Mouse (Mus musculus) heart, adult 2 months (tissue): ENCODE data around the gene Gimap9. TPM values are rescaled to one million over a fixed set of nuclear protein-coding genes. Genes with fewer than 3 reads are reported as not detected.
A peak's percentile ranks its signal among the peaks of the same experiment; 100 is the strongest.

Experiments used
- DNase-seq, 2 experiments: peaks; one replicate each; pipeline ENCODE4 v3.0.0; 2021
- H3K27ac ChIP-seq: fragments of 200-600 bp; 2 replicates; pipeline ENCODE4 v1.8.1; 2022
- H3K27me3 ChIP-seq: fragments of 200-500 bp; 2 replicates; pipeline ENCODE4 v1.6.1; 2012; ENCODE audit warnings: mild to moderate bottlenecking, low read length, inconsistent platforms, mixed read lengths; ENCODE audit not compliant: control insufficient read depth, insufficient read depth
- H3K36me3 ChIP-seq: fragments of 200-500 bp; 2 replicates; pipeline ENCODE4 v1.6.1; 2012; ENCODE audit warnings: low read length, inconsistent platforms; ENCODE audit not compliant: control insufficient read depth, insufficient read depth
- H3K4me1 ChIP-seq: fragments of 200-500 bp; 2 replicates; pipeline ENCODE4 v1.6.1; 2011; ENCODE audit warnings: low read length; ENCODE audit not compliant: control insufficient read depth, insufficient read depth
- H3K4me3 ChIP-seq: fragments of 200-600 bp; 2 replicates; pipeline ENCODE4 v1.8.1; 2022
- H3K79me2 ChIP-seq: fragments of 200-500 bp; replicated peaks from 2 replicates; pipeline ENCODE4 v1.6.1; 2012; ENCODE audit warnings: mild to moderate bottlenecking, inconsistent platforms, low read length, moderate library complexity, mixed read lengths; ENCODE audit not compliant: control insufficient read depth, insufficient read depth
- H3K9ac ChIP-seq: fragments of 200-500 bp; 2 replicates; pipeline ENCODE4 v1.6.1; 2012; ENCODE audit warnings: low read depth, mild to moderate bottlenecking, control low read depth, inconsistent platforms, low read length, mixed read lengths
- CTCF ChIP-seq: fragments of 200-600 bp; IDR thresholded peaks from 2 replicates; pipeline ENCODE4 v1.8.1; 2022; ENCODE audit warnings: antibody characterized with exemption, mild to moderate bottlenecking, moderate library complexity
- EP300 ChIP-seq: fragments of 200-500 bp; IDR thresholded peaks from 2 replicates; pipeline ENCODE4 v1.6.1; 2011; ENCODE audit warnings: low read depth, low read length, control low read depth; ENCODE audit not compliant: insufficient read depth
- POLR2A ChIP-seq: fragments of 200-500 bp; IDR thresholded peaks from 2 replicates; pipeline ENCODE4 v1.6.1; 2011; ENCODE audit warnings: mild to moderate bottlenecking, low read depth, low read length, control low read depth; ENCODE audit not compliant: insufficient read depth
- WGBS: fragments of 180-500 bp; shearing (Covaris S2); methylation state at CpG from one replicate; pipeline ENCODE4 v1.1.7; 2018; 5-methylcytosine and 5-hydroxymethylcytosine counted together
- intact Hi-C: fragments of 180-260 bp; cut with DNase I; formaldehyde crosslinking; loops from one replicate; pipeline ENCODE4 v1.15.1; 2025
- polyA plus RNA-seq: library from polyadenylated mRNA; depleted of rRNA; stranded (reverse); fragments of >200 nt; gene quantifications from 2 replicates; pipeline ENCODE4 v1.2.3, GENCODE M21; 2012
- total RNA-seq, 2 experiments: library from RNA; stranded (reverse); gene quantifications; 2 replicates each; pipeline ENCODE4 v1.2.3; 2021

Gene Gimap9
- total and polyA plus RNA-seq, 3 experiments = 1.8 to 3.4 (median 3.1) TPM

DNA sequence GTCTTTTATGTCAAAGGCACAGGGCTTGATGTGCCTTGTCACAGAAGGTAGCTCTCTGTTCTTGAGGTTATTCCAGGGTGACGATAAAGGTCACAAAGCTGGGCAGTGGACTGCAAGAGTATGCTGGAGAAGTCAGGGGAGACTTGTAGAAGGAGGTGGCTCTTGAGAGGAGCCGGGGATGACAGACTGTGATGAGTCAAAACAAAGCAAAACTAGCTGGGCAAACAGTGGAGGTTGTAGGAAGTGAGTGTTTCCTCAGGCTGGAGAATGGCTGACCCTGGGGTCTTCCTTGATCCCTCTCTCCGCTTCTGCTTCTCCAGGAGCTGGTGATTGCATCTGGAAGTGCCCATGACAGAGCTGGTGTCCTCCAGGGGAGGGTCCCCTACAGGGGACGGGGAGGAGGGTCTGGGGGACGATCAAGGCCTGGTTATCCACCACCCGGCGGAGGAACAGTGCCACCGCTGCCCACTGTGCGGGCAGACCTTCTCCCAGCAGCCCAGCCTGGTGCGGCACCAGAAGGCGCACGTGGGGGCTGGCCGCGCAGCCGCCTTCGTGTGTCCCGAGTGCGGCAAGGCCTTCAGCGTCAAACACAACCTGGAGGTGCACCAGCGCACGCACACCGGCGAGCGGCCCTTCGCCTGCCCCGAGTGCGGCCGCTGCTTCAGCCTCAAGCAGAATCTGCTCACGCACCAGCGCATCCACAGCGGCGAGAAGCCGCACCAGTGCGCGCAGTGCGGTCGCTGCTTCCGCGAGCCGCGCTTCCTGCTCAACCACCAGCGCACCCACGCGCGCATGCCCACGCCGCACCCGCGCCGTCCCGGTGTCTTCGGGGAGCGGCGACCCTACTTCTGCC is 46.9 kb upstream of the Gimap9 start:
- TF ChIP-seq POLR2A (no peak), CTCF (no peak), EP300 (no peak)

DNA sequence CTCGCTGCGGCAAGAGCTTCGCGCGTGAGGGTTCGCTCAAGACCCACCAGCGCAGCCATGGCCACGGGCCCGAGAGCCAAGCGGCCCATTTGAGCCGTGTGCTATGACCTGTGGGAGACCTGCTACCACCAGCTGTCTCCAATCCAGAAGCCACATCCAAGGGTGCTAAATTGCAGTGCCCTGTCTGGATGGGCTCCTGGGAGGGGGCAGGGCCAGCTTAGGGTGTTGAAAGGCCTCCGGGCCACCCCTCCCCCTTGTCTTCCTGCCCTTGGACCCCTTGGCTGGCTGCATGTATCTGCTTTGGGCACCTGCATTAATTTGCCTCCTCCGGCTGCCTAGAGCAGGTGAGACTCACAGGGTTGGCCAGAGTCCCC is 46.3 kb upstream of the Gimap9 start:
- H3K27me3 ChIP-seq = no peaks in the 10 kb centered on the region
- DNase-seq = no peak
- peak overlapping the region; percentile 56 for H3K9ac ChIP-seq
- H3K27ac ChIP-seq = no peak overlapping the region
- intact Hi-C loops = no loop called here
- TF ChIP-seq EP300 (no peak), POLR2A (no peak), CTCF (no peak)
- H3K4me1 ChIP-seq = no peaks in the 10 kb centered on the region
- H3K36me3 ChIP-seq = no peaks in the 10 kb centered on the region
- H3K4me3 ChIP-seq = peak overlapping the region; percentile 44
- no peaks in the 10 kb centered on the region for H3K79me2 ChIP-seq
- WGBS = 12% methylated on average over 13 of the region's 13 CpGs

More for the DNA sequence above, 46.9 kb upstream of the Gimap9 start:
- H3K4me3 ChIP-seq = peak overlapping the region; percentile 44
- H3K27me3 ChIP-seq = no peaks in the 10 kb centered on the region
- H3K9ac ChIP-seq = peak overlapping the region; percentile 56
- no peaks in the 10 kb centered on the region for H3K36me3 ChIP-seq
- no peaks in the 10 kb centered on the region for H3K4me1 ChIP-seq
- H3K79me2 ChIP-seq = no peaks in the 10 kb centered on the region
- intact Hi-C loops = no loop called here
- peak; percentile 21 to 33 for DNase-seq
- WGBS = 9% methylated on average over 54 of the region's 54 CpGs
- H3K27ac ChIP-seq = no peak overlapping the region

DNA sequence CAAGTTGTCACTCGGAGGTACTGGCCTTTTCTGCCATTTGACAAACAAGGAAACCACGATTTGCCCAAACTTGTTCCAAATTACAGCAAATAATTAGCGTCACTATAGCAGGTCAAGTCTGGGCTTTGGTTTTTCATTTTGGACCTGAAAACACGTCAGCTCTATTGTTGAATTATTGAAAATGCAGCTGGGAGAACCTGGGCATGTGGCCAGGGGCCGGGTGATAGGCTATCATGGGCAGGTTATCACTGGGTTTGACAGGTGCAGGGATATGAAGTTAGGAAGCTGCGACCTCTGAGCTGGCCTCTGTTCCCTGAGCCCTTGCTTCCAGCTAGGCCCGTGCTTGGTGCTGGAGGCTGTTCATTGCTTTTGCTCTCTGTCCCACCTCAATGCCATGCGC is 45.1 kb upstream of the Gimap9 start:
- no peak for TF ChIP-seq POLR2A
- TF ChIP-seq CTCF = no peak
- TF ChIP-seq EP300 = no peak
- Histone ChIP-seq H3K79me2 (no peaks in the 10 kb centered on the region), H3K9ac (no peak overlapping the region), H3K27me3 (no peaks in the 10 kb centered on the region), H3K4me1 (no peaks in the 10 kb centered on the region), H3K4me3 (no peak overlapping the region), H3K36me3 (no peaks in the 10 kb centered on the region), H3K27ac (no peak overlapping the region)
- 67% methylated on average over 8 of the region's 8 CpGs for WGBS
- DNase-seq = peak in 1 of 2 experiments; percentile 12
- intact Hi-C loops = no loop called here

DNA sequence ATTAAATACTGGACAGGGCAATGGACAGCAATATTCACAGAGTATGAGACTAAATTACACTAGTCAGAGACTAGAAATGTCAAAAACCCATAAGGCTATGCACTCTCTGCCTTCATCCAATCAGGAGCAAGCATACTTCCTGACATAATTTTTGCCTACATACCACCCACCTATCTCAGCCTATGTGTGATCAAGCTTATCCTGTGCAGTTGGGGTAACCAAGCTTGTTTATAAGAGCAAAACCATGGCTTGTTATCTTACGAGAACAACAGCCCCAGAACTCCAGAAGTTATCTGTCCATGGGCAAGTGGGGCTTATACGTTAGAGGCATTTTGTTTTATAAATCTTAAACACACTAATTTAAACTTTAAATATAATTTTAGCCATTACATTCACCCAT is 40.8 kb upstream of the Gimap9 start:
- intact Hi-C loops = no loop called here
- H3K4me1 ChIP-seq = no peaks in the 10 kb centered on the region
- TF ChIP-seq EP300 (no peak), POLR2A (no peak), CTCF (no peak)
- no peaks in the 10 kb centered on the region for H3K36me3 ChIP-seq
- H3K27ac ChIP-seq = no peak overlapping the region
- H3K4me3 ChIP-seq = no peak overlapping the region
- no peak for DNase-seq
- no peaks in the 10 kb centered on the region for H3K27me3 ChIP-seq
- WGBS = 88% methylated on average over 2 of the region's 2 CpGs
- H3K9ac ChIP-seq = no peak overlapping the region
- no peaks in the 10 kb centered on the region for H3K79me2 ChIP-seq

DNA sequence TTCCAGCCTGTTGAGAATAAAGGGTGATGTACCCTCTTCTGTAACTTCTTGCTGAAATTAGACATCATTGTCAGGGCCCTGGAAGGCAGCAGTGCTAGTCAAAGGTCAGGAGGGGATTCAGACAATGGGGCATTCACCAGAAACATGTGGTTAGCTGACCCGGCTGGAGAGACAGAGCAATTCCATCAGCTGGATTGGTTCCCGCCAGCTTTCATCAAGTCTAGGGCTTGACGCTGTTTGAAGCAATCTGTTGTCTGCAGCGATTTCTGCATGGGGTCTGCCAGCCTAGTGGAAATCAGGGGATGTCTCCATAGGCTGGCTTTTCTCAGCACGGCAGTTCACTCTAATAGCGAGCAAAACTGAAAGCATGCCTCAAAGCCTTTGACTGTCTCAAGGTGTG is 39.4 kb upstream of the Gimap9 start:
- intact Hi-C loops = no loop called here
- Histone ChIP-seq H3K4me3 (no peak overlapping the region), H3K36me3 (no peaks in the 10 kb centered on the region), H3K27me3 (no peaks in the 10 kb centered on the region), H3K79me2 (no peaks in the 10 kb centered on the region), H3K27ac (no peak overlapping the region), H3K4me1 (no peaks in the 10 kb centered on the region), H3K9ac (no peak overlapping the region)
- no peak for TF ChIP-seq EP300
- TF ChIP-seq POLR2A = no peak
- TF ChIP-seq CTCF = no peak
- WGBS = 64% methylated on average over 6 of the region's 6 CpGs
- DNase-seq = peak in 1 of 2 experiments; percentile 46

DNA sequence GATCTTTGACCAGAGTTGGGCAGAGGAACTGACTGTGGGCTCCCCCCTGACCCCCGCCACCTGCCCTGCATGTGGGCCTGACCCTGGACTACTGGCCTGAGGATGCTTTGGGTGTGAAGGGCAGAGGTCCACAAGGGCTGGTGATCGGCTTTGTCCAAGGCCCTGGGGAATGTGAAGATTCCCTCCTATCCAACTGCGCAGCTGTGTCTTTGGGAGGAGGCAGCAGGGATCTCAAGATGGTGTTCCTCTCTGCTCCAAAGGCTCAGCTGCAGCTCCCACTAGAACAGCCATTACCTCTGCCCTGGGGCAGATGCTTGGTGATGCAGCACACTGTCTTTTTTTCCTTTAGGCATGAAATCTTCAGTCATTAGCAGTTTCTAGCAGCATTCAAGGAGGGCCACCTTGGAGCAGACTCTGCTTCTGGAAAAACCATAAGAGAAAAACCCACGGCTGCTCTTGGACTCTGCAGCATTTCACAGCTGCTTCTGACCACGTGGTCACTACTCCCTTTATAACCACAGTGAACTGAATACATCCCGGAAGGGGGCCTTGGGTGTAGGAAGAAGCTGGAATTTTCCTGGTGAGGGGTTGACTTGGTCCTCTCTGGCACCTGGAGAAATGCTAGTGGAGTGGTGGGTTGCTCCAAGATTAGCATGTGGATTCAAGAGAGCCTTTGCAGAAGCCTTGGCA is 38.0 kb upstream of the Gimap9 start:
- Histone ChIP-seq H3K27me3 (no peaks in the 10 kb centered on the region), H3K36me3 (no peaks in the 10 kb centered on the region), H3K27ac (no peak overlapping the region), H3K4me1 (no peaks in the 10 kb centered on the region), H3K9ac (no peak overlapping the region), H3K79me2 (no peaks in the 10 kb centered on the region), H3K4me3 (no peak overlapping the region)
- 63% methylated on average over 6 of the region's 6 CpGs for WGBS
- no peak for TF ChIP-seq CTCF
- no peak for TF ChIP-seq POLR2A
- TF ChIP-seq EP300 = no peak
- no peak for DNase-seq
- intact Hi-C loops = no loop called here
